Mouse (Mus musculus): Measurements from ENCODE around the gene Zc3h4. TPM values are rescaled to one million over a fixed set of nuclear protein-coding genes. Genes with fewer than 3 reads are reported as not detected.

Gene Zc3h4
- polyA plus RNA-seq, 1 experiment from 2014 or later = 8.2 TPM

- Histone ChIP-seq H3K4me3 (ENCODE audit: low read depth, low read length) (no peak overlapping the region), H3K27ac (ENCODE audit: low read length) (no peak overlapping the region), H3K9ac (replicated peaks; ENCODE audit: low read depth) (no peak overlapping the region), H3K4me1 (ENCODE audit: insufficient read depth, low read depth, low read length) (no peaks in the 10 kb centered on the region), H3K27me3 (replicated peaks; ENCODE audit: insufficient read depth, low read length) (no peaks in the 10 kb centered on the region), H3K36me3 (ENCODE audit: insufficient read depth, low read length) (no peaks in the 10 kb centered on the region), H3K9me3 (ENCODE audit: low read length) (no peaks in the 10 kb centered on the region), H3K4me2 (replicated peaks; ENCODE audit: low read depth, low read length) (no peak overlapping the region)
- TF ChIP-seq EP300 (IDR thresholded peaks at IDR 0.05) (no peak), CTCF (IDR thresholded peaks at IDR 0.05) (peak; percentile 51)
- peak; percentile 33; the same call in 1 of the 2 replicates for ATAC-seq
- peak; percentile 45 for DNase-seq (ENCODE audit: low spot score)
Measured at GRCm38 (mm10) chr7:16441241-16441640, 40.5 kb downstream of the Zc3h4 start.

- TF ChIP-seq EP300 (IDR thresholded peaks at IDR 0.05) (no peak), CTCF (IDR thresholded peaks at IDR 0.05) (no peak)
- ATAC-seq = no peak
Measured at GRCm38 (mm10) chr7:16451656-16452055, 50.9 kb downstream of the Zc3h4 start.

GRCm38 (mm10) chr7:16452587-16453073, 51.9 kb downstream of the Zc3h4 start, which contains the start of gene Tmem160:
Gene Tmem160 (plus strand): TSS chr7:16452779.
- Histone ChIP-seq H3K4me2 (replicated peaks; ENCODE audit: low read depth, low read length) (peak within 1 kb of the TSS; percentile 98), H3K36me3 (ENCODE audit: insufficient read depth, low read length) (no peaks in the 10 kb centered on the region), H3K4me3 (ENCODE audit: low read depth, low read length) (peak within 1 kb of the TSS; percentile 77), H3K4me1 (ENCODE audit: insufficient read depth, low read depth, low read length) (0 out of 2 replicates have a peak, but pooled peaks cover 5% of the 10 kb centered on the region), H3K9ac (replicated peaks; ENCODE audit: low read depth) (peak within 1 kb of the TSS; percentile 44; the same call in 1 of the 2 replicates), H3K27me3 (replicated peaks; ENCODE audit: insufficient read depth, low read length) (no peaks in the 10 kb centered on the region), H3K27ac (ENCODE audit: low read length) (peak within 1 kb of the TSS; percentile 38; the same call in 1 of the 2 replicates), H3K9me3 (ENCODE audit: low read length) (no peaks in the 10 kb centered on the region)
- DNase-seq (ENCODE audit: low spot score) (peak; percentile 98), ATAC-seq (peak; percentile 100)
- TF ChIP-seq CTCF (IDR thresholded peaks at IDR 0.05) (no peak), EP300 (IDR thresholded peaks at IDR 0.05) (no peak)
- WGBS = 1% methylated on average over 28 of the region's 30 CpGs

More at GRCm38 (mm10) chr7:16451656-16452055, 50.9 kb downstream of the Zc3h4 start:
- H3K27ac ChIP-seq (ENCODE audit: low read length) = no peak overlapping the region
- no peaks in the 10 kb centered on the region for H3K36me3 ChIP-seq (ENCODE audit: insufficient read depth, low read length)
- no peaks in the 10 kb centered on the region for H3K27me3 ChIP-seq (replicated peaks; ENCODE audit: insufficient read depth, low read length)
- no peak for DNase-seq (ENCODE audit: low spot score)
- H3K4me2 ChIP-seq (replicated peaks; ENCODE audit: low read depth, low read length) = no peak overlapping the region
- 72% methylated on average over 6 of the region's 6 CpGs for WGBS
- no peak overlapping the region for H3K4me3 ChIP-seq (ENCODE audit: low read depth, low read length)
- 0 out of 2 replicates have a peak, but pooled peaks cover 5% of the 10 kb centered on the region for H3K4me1 ChIP-seq (ENCODE audit: insufficient read depth, low read depth, low read length)
- no peaks in the 10 kb centered on the region for H3K9me3 ChIP-seq (ENCODE audit: low read length)
- H3K9ac ChIP-seq (replicated peaks; ENCODE audit: low read depth) = no peak overlapping the region

GRCm38 (mm10) chr7:16453118-16453711, 52.5 kb downstream of the Zc3h4 start:
- Histone ChIP-seq H3K9me3 (ENCODE audit: low read length) (no peaks in the 10 kb centered on the region), H3K4me1 (ENCODE audit: insufficient read depth, low read depth, low read length) (0 out of 2 replicates have a peak, but pooled peaks cover 5% of the 10 kb centered on the region), H3K9ac (replicated peaks; ENCODE audit: low read depth) (peak overlapping the region; percentile 44; the same call in 1 of the 2 replicates), H3K27me3 (replicated peaks; ENCODE audit: insufficient read depth, low read length) (no peaks in the 10 kb centered on the region), H3K4me3 (ENCODE audit: low read depth, low read length) (peak overlapping the region; percentile 77), H3K27ac (ENCODE audit: low read length) (peak overlapping the region; percentile 38; the same call in 1 of the 2 replicates), H3K4me2 (replicated peaks; ENCODE audit: low read depth, low read length) (peak overlapping the region; percentile 98), H3K36me3 (ENCODE audit: insufficient read depth, low read length) (no peaks in the 10 kb centered on the region)
- DNase-seq (ENCODE audit: low spot score) (peak; percentile 54), ATAC-seq (peak; percentile 38)
- WGBS = 0% methylated on average over 23 of the region's 23 CpGs
- TF ChIP-seq EP300 (IDR thresholded peaks at IDR 0.05) = no peak
- no peak for TF ChIP-seq CTCF (IDR thresholded peaks at IDR 0.05)

GRCm38 (mm10) chr7:16455016-16455415, 54.3 kb downstream of the Zc3h4 start:
- WGBS = 94% methylated on average over 14 of the region's 14 CpGs
- Histone ChIP-seq H3K9me3 (ENCODE audit: low read length) (no peaks in the 10 kb centered on the region), H3K4me3 (ENCODE audit: low read depth, low read length) (no peak overlapping the region), H3K4me2 (replicated peaks; ENCODE audit: low read depth, low read length) (no peak overlapping the region), H3K27ac (ENCODE audit: low read length) (no peak overlapping the region), H3K27me3 (replicated peaks; ENCODE audit: insufficient read depth, low read length) (no peaks in the 10 kb centered on the region), H3K9ac (replicated peaks; ENCODE audit: low read depth) (no peak overlapping the region), H3K4me1 (ENCODE audit: insufficient read depth, low read depth, low read length) (0 out of 2 replicates have a peak, but pooled peaks cover 5% of the 10 kb centered on the region), H3K36me3 (ENCODE audit: insufficient read depth, low read length) (no peaks in the 10 kb centered on the region)
- DNase-seq (ENCODE audit: low spot score) (no peak), ATAC-seq (no peak)
- TF ChIP-seq CTCF (IDR thresholded peaks at IDR 0.05) (no peak), EP300 (IDR thresholded peaks at IDR 0.05) (no peak)

GRCm38 (mm10) chr7:16456289-16456688, 55.6 kb downstream of the Zc3h4 start:
- Histone ChIP-seq H3K9me3 (ENCODE audit: low read length) (no peaks in the 10 kb centered on the region), H3K27me3 (replicated peaks; ENCODE audit: insufficient read depth, low read length) (no peaks in the 10 kb centered on the region), H3K4me2 (replicated peaks; ENCODE audit: low read depth, low read length) (no peak overlapping the region), H3K9ac (replicated peaks; ENCODE audit: low read depth) (no peak overlapping the region), H3K27ac (ENCODE audit: low read length) (no peak overlapping the region), H3K36me3 (ENCODE audit: insufficient read depth, low read length) (no peaks in the 10 kb centered on the region), H3K4me1 (ENCODE audit: insufficient read depth, low read depth, low read length) (0 out of 2 replicates have a peak, but pooled peaks cover 5% of the 10 kb centered on the region), H3K4me3 (ENCODE audit: low read depth, low read length) (no peak overlapping the region)
- DNase-seq (ENCODE audit: low spot score) (no peak), ATAC-seq (no peak)
- no peak for TF ChIP-seq EP300 (IDR thresholded peaks at IDR 0.05)
- no peak for TF ChIP-seq CTCF (IDR thresholded peaks at IDR 0.05)
- 88% methylated on average over 5 of the region's 5 CpGs for WGBS
